Mouse (Mus musculus) kidney, postnatal 0 days (tissue): ENCODE data around the gene Cisd3. TPM values are rescaled to one million over a fixed set of nuclear protein-coding genes. Genes with fewer than 3 reads are reported as not detected.
A peak's percentile ranks its signal among the peaks of the same experiment; 100 is the strongest.
"Not testable (repeated sequence)": the region's sequence is repeated elsewhere in the genome, so short reads cannot be mapped to it uniquely, and the experiment has no call there.

ENCODE experiments used
- ATAC-seq: fragments of 200-750 bp; cut with Nextera tagmentation; replicated peaks from 2 replicates; pipeline ENCODE4 v1.8.0; 2017; ENCODE audit warnings: low read depth, moderate number of reproducible peaks, moderate TSS enrichment, moderate library complexity; ENCODE audit not compliant: low FRiP score
- DNase-seq: peaks from one replicate; pipeline ENCODE4 v3.0.0-alpha.2; 2016; ENCODE audit warnings: low spot score
- H3K27ac ChIP-seq: fragments of 300-500 bp; sonication (generic); 2 replicates; pipeline ENCODE4 v1.5.1; 2014; ENCODE audit warnings: mild to moderate bottlenecking
- H3K27me3 ChIP-seq: fragments of 300-500 bp; sonication (generic); 2 replicates; pipeline ENCODE4 v1.6.1; 2014; ENCODE audit warnings: low read length, mixed read lengths; ENCODE audit not compliant: insufficient read depth
- H3K36me3 ChIP-seq: fragments of 300-500 bp; sonication (generic); 2 replicates; pipeline ENCODE4 v1.6.1; 2014; ENCODE audit warnings: low read length, mixed read lengths; ENCODE audit not compliant: insufficient read depth
- H3K4me1 ChIP-seq: fragments of 300-500 bp; sonication (generic); replicated peaks from 2 replicates; pipeline ENCODE4 v1.6.1; 2014; ENCODE audit warnings: antibody characterized with exemption, low read length, mixed read lengths; ENCODE audit not compliant: insufficient read depth
- H3K4me2 ChIP-seq: fragments of 300-500 bp; sonication (generic); 2 replicates; pipeline ENCODE4 v1.6.1; 2014; ENCODE audit warnings: mild to moderate bottlenecking, low read length, moderate library complexity, mixed read lengths
- H3K4me3 ChIP-seq: fragments of 300-500 bp; sonication (generic); replicated peaks from 2 replicates; pipeline ENCODE4 v1.5.1; 2014; ENCODE audit warnings: low read depth, low read length
- H3K9ac ChIP-seq: fragments of 300-500 bp; sonication (generic); 2 replicates; pipeline ENCODE4 v1.6.1; 2014; ENCODE audit warnings: low read depth, low read length
- H3K9me3 ChIP-seq: fragments of 300-500 bp; sonication (generic); replicated peaks from 2 replicates; pipeline ENCODE4 v1.6.1; 2016; ENCODE audit warnings: low read length, inconsistent platforms, mixed read lengths
- CTCF ChIP-seq: IDR thresholded peaks from 2 replicates; pipeline ENCODE4 v1.5.1; 2016; ENCODE audit warnings: antibody characterized with exemption, low read depth, mild to moderate bottlenecking, moderate library complexity
- whole genome bisulfite sequencing: fragments of 180-500 bp; shearing (Covaris S2); extraction: QIAGEN DNeasy Blood & Tissue Kit; methylation state at CpG from one replicate; pipeline ENCODE4 v1.1.7; 2014; 5-methylcytosine and 5-hydroxymethylcytosine counted together
- polyA plus RNA-seq: library from polyadenylated mRNA; unstranded; fragments of >200 nt; fragmentation: Nextera tagmentation; extraction: Ambion mirVana; gene quantifications from 2 replicates; pipeline ENCODE4 v1.2.1, GENCODE M21; 2015

Cisd3 gene
- polyA plus RNA-seq, 1 experiment from 2014 or later = 69.2 TPM

- DNase-seq (no peak), ATAC-seq (no peak)
- 49% methylated on average over 15 of the region's 15 CpGs for WGBS
- Histone ChIP-seq H3K27ac (no peak overlapping the region), H3K9ac (no peak overlapping the region), H3K9me3 (no peaks in the 10 kb centered on the region), H3K4me1 (peaks cover 21% of the 10 kb centered on the region), H3K36me3 (peaks cover 4% of the 10 kb centered on the region; the same call in 1 of the 2 replicates), H3K27me3 (no peaks in the 10 kb centered on the region), H3K4me3 (peak overlapping the region; percentile 66; the same call in 1 of the 2 replicates), H3K4me2 (peak overlapping the region; percentile 93)
- TF ChIP-seq CTCF = no peak
These were observed 16.2 kb downstream of the Cisd3 start for GRCm38 (mm10) chr11:97701581-97702392.

- H3K27ac ChIP-seq = peak overlapping the region; percentile 73
- peak overlapping the region; percentile 56 for H3K9ac ChIP-seq
- peaks cover 10% of the 10 kb centered on the region; the same call in 1 of the 2 replicates for H3K36me3 ChIP-seq
- 1% methylated on average over 24 of the region's 24 CpGs for WGBS
- H3K4me2 ChIP-seq = peak overlapping the region; percentile 65
- peak overlapping the region; percentile 66 for H3K4me3 ChIP-seq
- no peak for TF ChIP-seq CTCF
- DNase-seq (peak; percentile 88), ATAC-seq (no peak; the same call in 1 of the 2 replicates)
- H3K9me3 ChIP-seq = no peaks in the 10 kb centered on the region
- no peaks in the 10 kb centered on the region for H3K27me3 ChIP-seq
- peaks cover 19% of the 10 kb centered on the region for H3K4me1 ChIP-seq
These were observed 16.7 kb downstream of the Cisd3 start for GRCm38 (mm10) chr11:97702393-97702745.

- ATAC-seq (peak; percentile 85), DNase-seq (peak; percentile 100)
- under 1% methylated on average over 35 of the region's 35 CpGs for WGBS
- TF ChIP-seq CTCF = no peak
- Histone ChIP-seq H3K27me3 (no peaks in the 10 kb centered on the region), H3K36me3 (peaks cover 15% of the 10 kb centered on the region; the same call in 1 of the 2 replicates), H3K27ac (peak within 1 kb of the TSS; percentile 80), H3K4me3 (peak within 1 kb of the TSS; percentile 66), H3K9me3 (no peaks in the 10 kb centered on the region), H3K4me2 (peak within 1 kb of the TSS; percentile 65), H3K9ac (peak within 1 kb of the TSS; percentile 75), H3K4me1 (peaks cover 11% of the 10 kb centered on the region)
These were observed 17.6 kb downstream of the Cisd3 start, which contains the start of gene Psmb3 for GRCm38 (mm10) chr11:97703039-97703826. Gene Psmb3 (plus strand): TSS chr11:97703399.

GRCm38 (mm10) chr11:97710067-97710466 is 24.4 kb downstream of the Cisd3 start:
- H3K9me3 ChIP-seq, H3K4me1 ChIP-seq, H3K4me3 ChIP-seq, ATAC-seq, H3K27me3 ChIP-seq, H3K27ac ChIP-seq, H3K4me2 ChIP-seq, DNase-seq, H3K9ac ChIP-seq: not testable (repeated sequence)
- 75% methylated on average over 2 of the region's 2 CpGs for WGBS
- peaks cover 26% of the 10 kb centered on the region; the same call in 1 of the 2 replicates for H3K36me3 ChIP-seq

GRCm38 (mm10) chr11:97711200-97711900 is 25.7 kb downstream of the Cisd3 start:
- WGBS = 75% methylated on average over 13 of the region's 13 CpGs
- Histone ChIP-seq H3K4me1 (no peaks in the 10 kb centered on the region), H3K9ac (no peak overlapping the region), H3K27me3 (no peaks in the 10 kb centered on the region), H3K36me3 (peaks cover 26% of the 10 kb centered on the region; the same call in 1 of the 2 replicates), H3K4me2 (no peak overlapping the region), H3K4me3 (no peak overlapping the region), H3K9me3 (no peaks in the 10 kb centered on the region), H3K27ac (no peak overlapping the region)
- DNase-seq (no peak), ATAC-seq (no peak)
- TF ChIP-seq CTCF = peak; percentile 19; the same call in 1 of the 2 replicates

GRCm38 (mm10) chr11:97712286-97712685 is 26.7 kb downstream of the Cisd3 start:
- H3K9ac ChIP-seq = no peak overlapping the region
- ATAC-seq = no peak
- H3K4me2 ChIP-seq = no peak overlapping the region
- H3K27me3 ChIP-seq = no peaks in the 10 kb centered on the region
- WGBS = 91% methylated on average over 15 of the region's 15 CpGs
- H3K36me3 ChIP-seq = peaks cover 19% of the 10 kb centered on the region; the same call in 1 of the 2 replicates
- no peak overlapping the region for H3K27ac ChIP-seq
- no peaks in the 10 kb centered on the region for H3K4me1 ChIP-seq
- no peaks in the 10 kb centered on the region for H3K9me3 ChIP-seq
- no peak for TF ChIP-seq CTCF
- DNase-seq = no peak
- no peak overlapping the region for H3K4me3 ChIP-seq
